Mouse (Mus musculus) MEL (cell line): ENCODE measurements around the gene Fndc8.

Experiments
- CTCF ChIP-seq, 3 experiments: IDR thresholded peaks in 2 of 3; conservative IDR thresholded peaks in 1 of 3; 2 replicates each; pipeline ENCODE4 v1.5.1; 2011 to 2012; ENCODE audit warnings: low read length in 3 of 3, low read depth in 2 of 3, mild to moderate bottlenecking in 2 of 3, improper control_type of control experiment in 1 of 3, inconsistent platforms in 1 of 3, mixed read lengths in 1 of 3, moderate library complexity in 1 of 3; ENCODE audit not compliant: control insufficient read depth in 1 of 3, insufficient read depth in 1 of 3, poor library complexity in 1 of 3, severe bottlenecking in 1 of 3
- EP300 ChIP-seq, 2 experiments: IDR thresholded peaks; 2 replicates each; pipeline ENCODE4 v1.6.1; 2011; ENCODE audit warnings: improper control_type of control experiment in 2 of 2, low read length in 2 of 2, low read depth in 1 of 2, mild to moderate bottlenecking in 1 of 2
- GATA1 ChIP-seq: IDR thresholded peaks from 2 replicates; pipeline ENCODE4 v1.6.1; 2011; ENCODE audit warnings: low read depth, low read length, improper control_type of control experiment
- MAFK ChIP-seq: IDR thresholded peaks from 2 replicates; pipeline ENCODE4 v1.6.1; 2011; ENCODE audit warnings: low read depth, mild to moderate bottlenecking, low read length, improper control_type of control experiment, borderline replicate concordance
- MXI1 ChIP-seq: IDR thresholded peaks from 2 replicates; pipeline ENCODE4 v1.6.1; 2011; ENCODE audit warnings: mild to moderate bottlenecking, low read depth, low read length, improper control_type of control experiment
- POLR2A ChIP-seq, 2 experiments: IDR thresholded peaks; 2 replicates each; pipeline ENCODE4 v1.6.1; 2011 to 2012; ENCODE audit warnings: low read length in 2 of 2, mild to moderate bottlenecking in 2 of 2, control low read depth in 1 of 2, improper control_type of control experiment in 1 of 2, low read depth in 1 of 2, moderate library complexity in 1 of 2; ENCODE audit not compliant: control insufficient read depth in 1 of 2, insufficient read depth in 1 of 2, poor library complexity in 1 of 2

DNA sequence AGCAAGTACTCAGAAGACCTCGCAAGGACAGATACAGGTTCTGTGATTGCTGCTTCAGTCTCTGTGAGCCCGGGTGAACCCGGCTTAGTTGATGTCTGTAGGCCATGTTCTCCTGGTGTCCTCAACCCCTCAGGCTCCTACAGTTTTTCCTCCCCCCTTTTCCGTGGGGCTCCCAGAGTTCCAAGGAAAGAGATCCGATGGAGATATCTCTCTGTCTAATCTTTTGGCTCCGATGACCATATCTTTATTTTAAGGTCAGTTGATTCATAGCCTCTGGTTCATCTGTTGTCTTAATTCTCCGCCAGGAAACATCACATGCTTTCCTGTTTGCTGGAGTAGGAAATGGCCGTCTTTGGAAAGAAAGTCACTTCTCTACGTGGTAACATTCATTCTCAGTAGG lies 57.1 kb downstream of the Fndc8 start:
- TF ChIP-seq CTCF (IDR thresholded peaks at IDR 0.05 in 2 of 3, conservative IDR thresholded peaks at IDR 0.05 in 1 of 3; ENCODE audit: control insufficient read depth in 1 of 3, insufficient read depth in 1 of 3, low read depth in 2 of 3, low read length in 3 of 3, poor library complexity in 1 of 3, severe bottlenecking in 1 of 3) (no peak), MXI1 (no peak), GATA1 (no peak), EP300 (IDR thresholded peaks at IDR 0.05; ENCODE audit: low read depth in 1 of 2, low read length in 2 of 2) (no peak), POLR2A (IDR thresholded peaks at IDR 0.05; ENCODE audit: control insufficient read depth in 1 of 2, insufficient read depth in 1 of 2, low read depth in 1 of 2, low read length in 2 of 2, poor library complexity in 1 of 2) (no peak), MAFK (no peak)
